Mouse (Mus musculus): ENCODE data around the gene Fam213b. TPM values are rescaled to one million over a fixed set of nuclear protein-coding genes. Genes with fewer than 3 reads are reported as not detected.

Gene Fam213b
- polyA plus RNA-seq, 1 experiment from 2014 or later = 52.1 TPM

- WGBS = 77% methylated on average over 6 of the region's 6 CpGs
- H3K9ac ChIP-seq (replicated peaks; ENCODE audit: low read length) = no peak overlapping the region
- peaks cover 6% of the 10 kb centered on the region; the same call in 1 of the 2 replicates for H3K4me1 ChIP-seq (ENCODE audit: control insufficient read depth, insufficient read depth, low read length)
- ATAC-seq (ENCODE audit: low FRiP score, low TSS enrichment) (no peak), DNase-seq (no peak)
- H3K9me3 ChIP-seq (ENCODE audit: control insufficient read depth, low read length) = no peaks in the 10 kb centered on the region
- no peaks in the 10 kb centered on the region for H3K27me3 ChIP-seq (ENCODE audit: control insufficient read depth, insufficient read depth, low read length)
- no peaks in the 10 kb centered on the region for H3K36me3 ChIP-seq (ENCODE audit: control insufficient read depth, insufficient read depth, low read length)
- H3K27ac ChIP-seq (replicated peaks; ENCODE audit: low read depth, low read length) = no peak overlapping the region
- no peak overlapping the region for H3K4me3 ChIP-seq (replicated peaks; ENCODE audit: low read depth, low read length)
- no peak overlapping the region for H3K4me2 ChIP-seq (ENCODE audit: low read length)
These were observed 25.7 kb downstream of the Fam213b start for GRCm38 (mm10) chr4:154873186-154873585.

- Histone ChIP-seq H3K4me3 (replicated peaks; ENCODE audit: low read depth, low read length) (peak overlapping the region; percentile 21; the same call in 1 of the 2 replicates), H3K9me3 (ENCODE audit: control insufficient read depth, low read length) (no peaks in the 10 kb centered on the region), H3K4me2 (ENCODE audit: low read length) (peak overlapping the region; percentile 48), H3K36me3 (ENCODE audit: control insufficient read depth, insufficient read depth, low read length) (no peaks in the 10 kb centered on the region), H3K4me1 (ENCODE audit: control insufficient read depth, insufficient read depth, low read length) (peaks cover 5% of the 10 kb centered on the region; the same call in 1 of the 2 replicates), H3K9ac (replicated peaks; ENCODE audit: low read length) (peak overlapping the region; percentile 37; the same call in 1 of the 2 replicates), H3K27me3 (ENCODE audit: control insufficient read depth, insufficient read depth, low read length) (no peaks in the 10 kb centered on the region), H3K27ac (replicated peaks; ENCODE audit: low read depth, low read length) (no peak overlapping the region)
- peak; percentile 63 for DNase-seq
- ATAC-seq (ENCODE audit: low FRiP score, low TSS enrichment) = peak; percentile 20; the same call in 1 of the 2 replicates
- WGBS = under 1% methylated on average over 13 of the region's 13 CpGs
These were observed 27.1 kb downstream of the Fam213b start for GRCm38 (mm10) chr4:154871757-154872251.

GRCm38 (mm10) chr4:154870721-154871120 is 28.2 kb downstream of the Fam213b start:
- Histone ChIP-seq H3K4me1 (ENCODE audit: control insufficient read depth, insufficient read depth, low read length) (peaks cover 5% of the 10 kb centered on the region; the same call in 1 of the 2 replicates), H3K4me2 (ENCODE audit: low read length) (no peak overlapping the region), H3K27me3 (ENCODE audit: control insufficient read depth, insufficient read depth, low read length) (no peaks in the 10 kb centered on the region), H3K27ac (replicated peaks; ENCODE audit: low read depth, low read length) (no peak overlapping the region), H3K4me3 (replicated peaks; ENCODE audit: low read depth, low read length) (no peak overlapping the region), H3K9ac (replicated peaks; ENCODE audit: low read length) (no peak overlapping the region), H3K36me3 (ENCODE audit: control insufficient read depth, insufficient read depth, low read length) (no peaks in the 10 kb centered on the region), H3K9me3 (ENCODE audit: control insufficient read depth, low read length) (no peaks in the 10 kb centered on the region)
- WGBS = 59% methylated on average over 4 of the region's 4 CpGs
- no peak for ATAC-seq (ENCODE audit: low FRiP score, low TSS enrichment)
- no peak for DNase-seq

GRCm38 (mm10) chr4:154869440-154869839 is 29.5 kb downstream of the Fam213b start, which contains the start of gene Mmel1:
Gene Mmel1 (plus strand): TSS chr4:154869585.
- no peak within 1 kb of the TSS for H3K9ac ChIP-seq (replicated peaks; ENCODE audit: low read length)
- WGBS = 84% methylated on average over 7 of the region's 7 CpGs
- no peak for ATAC-seq (ENCODE audit: low FRiP score, low TSS enrichment)
- no peaks in the 10 kb centered on the region for H3K36me3 ChIP-seq (ENCODE audit: control insufficient read depth, insufficient read depth, low read length)
- no peaks in the 10 kb centered on the region for H3K9me3 ChIP-seq (ENCODE audit: control insufficient read depth, low read length)
- H3K27me3 ChIP-seq (ENCODE audit: control insufficient read depth, insufficient read depth, low read length) = no peaks in the 10 kb centered on the region
- peaks cover 11% of the 10 kb centered on the region; the same call in 1 of the 2 replicates for H3K4me1 ChIP-seq (ENCODE audit: control insufficient read depth, insufficient read depth, low read length)
- no peak within 1 kb of the TSS for H3K4me3 ChIP-seq (replicated peaks; ENCODE audit: low read depth, low read length)
- H3K27ac ChIP-seq (replicated peaks; ENCODE audit: low read depth, low read length) = no peak within 1 kb of the TSS
- no peak within 1 kb of the TSS for H3K4me2 ChIP-seq (ENCODE audit: low read length)
- no peak for DNase-seq

- DNase-seq = no peak
- H3K9ac ChIP-seq (replicated peaks; ENCODE audit: low read length) = no peak overlapping the region
- no peaks in the 10 kb centered on the region for H3K27me3 ChIP-seq (ENCODE audit: control insufficient read depth, insufficient read depth, low read length)
- no peak for ATAC-seq (ENCODE audit: low FRiP score, low TSS enrichment)
- H3K4me3 ChIP-seq (replicated peaks; ENCODE audit: low read depth, low read length) = no peak overlapping the region
- no peak overlapping the region for H3K27ac ChIP-seq (replicated peaks; ENCODE audit: low read depth, low read length)
- no peaks in the 10 kb centered on the region for H3K9me3 ChIP-seq (ENCODE audit: control insufficient read depth, low read length)
- H3K36me3 ChIP-seq (ENCODE audit: control insufficient read depth, insufficient read depth, low read length) = no peaks in the 10 kb centered on the region
- H3K4me1 ChIP-seq (ENCODE audit: control insufficient read depth, insufficient read depth, low read length) = peaks cover 16% of the 10 kb centered on the region
- no peak overlapping the region for H3K4me2 ChIP-seq (ENCODE audit: low read length)
- 84% methylated on average over 6 of the region's 6 CpGs for WGBS
These were observed 31.7 kb downstream of the Fam213b start for GRCm38 (mm10) chr4:154867257-154867656.

GRCm38 (mm10) chr4:154866391-154866790 is 32.5 kb downstream of the Fam213b start:
- Histone ChIP-seq H3K27me3 (ENCODE audit: control insufficient read depth, insufficient read depth, low read length) (no peaks in the 10 kb centered on the region), H3K4me2 (ENCODE audit: low read length) (no peak overlapping the region), H3K9ac (replicated peaks; ENCODE audit: low read length) (no peak overlapping the region), H3K4me3 (replicated peaks; ENCODE audit: low read depth, low read length) (no peak overlapping the region), H3K27ac (replicated peaks; ENCODE audit: low read depth, low read length) (no peak overlapping the region), H3K4me1 (ENCODE audit: control insufficient read depth, insufficient read depth, low read length) (peaks cover 11% of the 10 kb centered on the region), H3K36me3 (ENCODE audit: control insufficient read depth, insufficient read depth, low read length) (no peaks in the 10 kb centered on the region), H3K9me3 (ENCODE audit: control insufficient read depth, low read length) (no peaks in the 10 kb centered on the region)
- 90% methylated on average over 5 of the region's 5 CpGs for WGBS
- DNase-seq (no peak), ATAC-seq (ENCODE audit: low FRiP score, low TSS enrichment) (no peak)

GRCm38 (mm10) chr4:154864961-154865760 is 33.8 kb downstream of the Fam213b start:
- Histone ChIP-seq H3K27me3 (ENCODE audit: control insufficient read depth, insufficient read depth, low read length) (no peaks in the 10 kb centered on the region), H3K4me1 (ENCODE audit: control insufficient read depth, insufficient read depth, low read length) (peaks cover 11% of the 10 kb centered on the region), H3K4me3 (replicated peaks; ENCODE audit: low read depth, low read length) (no peak overlapping the region), H3K9ac (replicated peaks; ENCODE audit: low read length) (peak overlapping the region; percentile 45; the same call in 1 of the 2 replicates), H3K9me3 (ENCODE audit: control insufficient read depth, low read length) (no peaks in the 10 kb centered on the region), H3K36me3 (ENCODE audit: control insufficient read depth, insufficient read depth, low read length) (no peaks in the 10 kb centered on the region), H3K4me2 (ENCODE audit: low read length) (peak overlapping the region; percentile 55), H3K27ac (replicated peaks; ENCODE audit: low read depth, low read length) (peak overlapping the region; percentile 69)
- ATAC-seq (ENCODE audit: low FRiP score, low TSS enrichment) (no peak), DNase-seq (no peak)
- 80% methylated on average over 18 of the region's 18 CpGs for WGBS

- H3K4me2 ChIP-seq (ENCODE audit: low read length) = peak overlapping the region; percentile 55
- DNase-seq = peak; percentile 97
- WGBS = 1% methylated on average over 18 of the region's 18 CpGs
- H3K27ac ChIP-seq (replicated peaks; ENCODE audit: low read depth, low read length) = peak overlapping the region; percentile 69
- peaks cover 11% of the 10 kb centered on the region for H3K4me1 ChIP-seq (ENCODE audit: control insufficient read depth, insufficient read depth, low read length)
- no peaks in the 10 kb centered on the region for H3K9me3 ChIP-seq (ENCODE audit: control insufficient read depth, low read length)
- peak overlapping the region; percentile 45; the same call in 1 of the 2 replicates for H3K9ac ChIP-seq (replicated peaks; ENCODE audit: low read length)
- peak overlapping the region; percentile 33 for H3K4me3 ChIP-seq (replicated peaks; ENCODE audit: low read depth, low read length)
- peak; percentile 89 for ATAC-seq (ENCODE audit: low FRiP score, low TSS enrichment)
- H3K27me3 ChIP-seq (ENCODE audit: control insufficient read depth, insufficient read depth, low read length) = no peaks in the 10 kb centered on the region
- no peaks in the 10 kb centered on the region for H3K36me3 ChIP-seq (ENCODE audit: control insufficient read depth, insufficient read depth, low read length)
These were observed 34.6 kb downstream of the Fam213b start for GRCm38 (mm10) chr4:154864271-154864771.
